In the genomic region with DNA sequence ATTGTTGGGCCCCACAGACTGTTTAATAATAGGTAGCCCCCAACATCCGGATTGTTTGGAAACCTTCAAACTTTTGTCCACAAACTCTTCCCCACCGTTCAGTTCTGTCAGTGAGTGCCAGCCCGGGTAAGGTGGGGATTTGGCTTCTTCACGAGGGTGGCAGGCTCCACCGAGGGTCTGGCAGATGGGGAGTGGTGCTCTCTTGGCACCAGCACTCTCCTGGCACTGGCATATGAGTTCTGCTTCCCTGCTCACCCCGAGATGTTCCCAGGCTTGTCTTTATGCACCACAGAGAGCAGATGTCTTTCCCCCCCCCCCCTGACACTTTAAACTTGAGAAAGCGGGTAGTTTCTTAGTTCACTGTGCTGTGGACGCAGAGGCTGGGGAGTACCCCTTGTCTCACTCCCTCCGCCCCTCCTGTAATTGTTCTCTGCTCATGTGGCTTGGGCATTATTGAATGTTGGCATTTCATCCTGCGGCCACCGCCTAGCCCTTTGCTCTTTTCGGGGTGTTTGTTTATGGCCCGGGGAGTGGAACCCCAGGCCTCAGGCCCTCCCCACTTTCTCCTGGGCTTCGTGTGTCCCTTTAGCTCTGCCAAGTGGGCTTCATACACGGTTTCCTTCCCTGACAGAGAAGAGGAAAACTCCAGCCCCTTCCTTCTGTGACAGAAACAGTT, we compare ENCODE assay signal across 8 mouse cellular contexts. TPM values are rescaled to one million over a fixed set of nuclear protein-coding genes. Genes with fewer than 3 reads are reported as not detected.
A peak's percentile ranks its signal among the peaks of the same experiment; 100 is the strongest.
DNase-seq lines count a peak whose midpoint lies in the region; ATAC-seq and TF ChIP-seq lines count a peak whose summit lies in the region.

No protein-coding gene starts in this region.

- no peak for TF ChIP-seq CTCF in kidney, adult 2 months (conservative IDR thresholded peaks at IDR 0.05; ENCODE audit: insufficient read depth, insufficient read length, low read depth, low read length)

- ATAC-seq in hindbrain, embryonic 15.5 days (ENCODE audit: low FRiP score, low read depth): peak; percentile 27; the same call in 1 of the 2 replicates
- no peak for ATAC-seq in midbrain, embryonic 11.5 days (ENCODE audit: low FRiP score)
- ATAC-seq in CD4-positive, CD25-positive, alpha-beta regulatory T cell, adult 4 months: no peak

- H3K27me3 ChIP-seq in kidney, adult 2 months (replicated peaks; ENCODE audit: control insufficient read depth, insufficient read depth, low read length): no peaks in the 10 kb centered on the region
- no peaks in the 10 kb centered on the region for H3K27me3 ChIP-seq in hindbrain, embryonic 15.5 days
- H3K27me3 ChIP-seq in midbrain, embryonic 11.5 days (ENCODE audit: control insufficient read depth, insufficient read depth, low read length): no peaks in the 10 kb centered on the region

- H3K9me3 ChIP-seq in hindbrain, embryonic 15.5 days: no peaks in the 10 kb centered on the region
- H3K9me3 ChIP-seq in midbrain, embryonic 11.5 days (ENCODE audit: control insufficient read depth, low read length): no peaks in the 10 kb centered on the region

- peak; percentile 17 for DNase-seq in kidney, adult 2 months
- no peak for DNase-seq in kidney, adult 8-10 months
- peak; percentile 86 for DNase-seq in cerebellum, adult 9-11 months
- DNase-seq in midbrain, embryonic 11.5 days (ENCODE audit: low spot score, missing footprints): no peak
- no peak for DNase-seq in thymus, postnatal 4 days
- no peak for DNase-seq in layer of hippocampus, adult 9-10 months (ENCODE audit: low spot score)

- peak overlapping the region; percentile 99 for H3K9ac ChIP-seq in hindbrain, embryonic 15.5 days
- H3K9ac ChIP-seq in midbrain, embryonic 11.5 days (ENCODE audit: low read length): peak overlapping the region; percentile 100

- WGBS in kidney, adult 2 months: 19% methylated on average over 15 of the region's 15 CpGs
- 3% methylated on average over 15 of the region's 15 CpGs for WGBS in hindbrain, embryonic 15.5 days
- 14% methylated on average over 15 of the region's 15 CpGs for WGBS in midbrain, embryonic 11.5 days

- peaks cover 34% of the 10 kb centered on the region for H3K4me1 ChIP-seq in kidney, adult 2 months (ENCODE audit: control insufficient read depth, insufficient read depth, low read length)
- peaks cover 68% of the 10 kb centered on the region for H3K4me1 ChIP-seq in hindbrain, embryonic 15.5 days (replicated peaks)
- peaks cover 60% of the 10 kb centered on the region for H3K4me1 ChIP-seq in midbrain, embryonic 11.5 days (ENCODE audit: control insufficient read depth, insufficient read depth, low read length)

- H3K4me3 ChIP-seq in kidney, adult 2 months (ENCODE audit: insufficient read depth, low read depth, low read length): peak overlapping the region; percentile 68
- peak overlapping the region; percentile 94 for H3K4me3 ChIP-seq in hindbrain, embryonic 15.5 days
- H3K4me3 ChIP-seq in midbrain, embryonic 11.5 days (ENCODE audit: low read depth, low read length): peak overlapping the region; percentile 98

- H3K4me2 ChIP-seq in hindbrain, embryonic 15.5 days: peak overlapping the region; percentile 87
- H3K4me2 ChIP-seq in midbrain, embryonic 11.5 days: peak overlapping the region; percentile 94

- H3K27ac ChIP-seq in kidney, adult 2 months (ENCODE audit: insufficient read depth, low read depth, low read length): peak overlapping the region; percentile 42
- H3K27ac ChIP-seq in hindbrain, embryonic 15.5 days (replicated peaks): peak overlapping the region; percentile 96
- peak overlapping the region; percentile 96 for H3K27ac ChIP-seq in midbrain, embryonic 11.5 days (ENCODE audit: low read depth, low read length)

- H3K36me3 ChIP-seq in kidney, adult 2 months (ENCODE audit: control insufficient read depth, insufficient read depth, low read length): no peaks in the 10 kb centered on the region
- H3K36me3 ChIP-seq in hindbrain, embryonic 15.5 days: peaks cover 5% of the 10 kb centered on the region; the same call in 1 of the 2 replicates
- H3K36me3 ChIP-seq in midbrain, embryonic 11.5 days (ENCODE audit: control insufficient read depth, insufficient read depth, low read length): no peaks in the 10 kb centered on the region

- no peak for TF ChIP-seq POLR2A in kidney, adult 2 months (IDR thresholded peaks at IDR 0.05; ENCODE audit: low read depth, low read length)

RNA-seq across cellular contexts. Expression of gene A3galt2, which starts 26.0 kb away (rescaled TPM):
- 0.16 and 0.39 TPM in 2 replicates for polyA plus RNA-seq in kidney, adult 2 months (2012; rRNA removed)
- 0.18 and 0.24 TPM in 2 replicates for polyA plus RNA-seq in hindbrain, embryonic 15.5 days (2015; fragmentation: Nextera tagmentation; extraction: Ambion mirVana)
- 0.15 and 0.18 TPM in 2 replicates for polyA plus RNA-seq in midbrain, embryonic 11.5 days (2014; fragmentation: Nextera tagmentation; extraction: Ambion mirVana)
- polyA plus RNA-seq in CD4-positive, CD25-positive, alpha-beta regulatory T cell, adult 4 months (2017; shearing (Covaris generic)): under 1 TPM; 0.18 to 0.22 TPM

Comparison
In these comparisons a context has a peak if more than half of its experiments do, and no peak if none do; other contexts are left out.
1. DNase-seq: peak in kidney, adult 2 months (single experiment) and cerebellum, adult 9-11 months (single experiment); none in kidney, adult 8-10 months (0 of 2), midbrain, embryonic 11.5 days (single experiment), thymus, postnatal 4 days (single experiment) and layer of hippocampus, adult 9-10 months (single experiment).
2. H3K27ac ChIP-seq: peak in every context shown above with its lines; median percentile 96 in hindbrain, embryonic 15.5 days; 96 in midbrain, embryonic 11.5 days; 42 in kidney, adult 2 months.
3. Peak in every context shown above with its lines, with median percentiles within 50 percentile points of each other: H3K4me3 ChIP-seq.